Mouse (Mus musculus) adrenal gland, postnatal 25 days (tissue): ENCODE results near the gene Pou2f3. TPM values are rescaled to one million over a fixed set of nuclear protein-coding genes. Genes with fewer than 3 reads are reported as not detected.

ENCODE experiments used
- DNase-seq: peaks from one replicate; pipeline ENCODE4 v3.0.0; 2021; ENCODE audit warnings: mixed read lengths
- total RNA-seq: library from RNA; stranded (reverse); gene quantifications from 2 replicates; pipeline ENCODE4 v1.2.3, GENCODE M21; 2021

Pou2f3 gene
- total RNA-seq, 1 experiment from 2014 or later, result not detected

DNA sequence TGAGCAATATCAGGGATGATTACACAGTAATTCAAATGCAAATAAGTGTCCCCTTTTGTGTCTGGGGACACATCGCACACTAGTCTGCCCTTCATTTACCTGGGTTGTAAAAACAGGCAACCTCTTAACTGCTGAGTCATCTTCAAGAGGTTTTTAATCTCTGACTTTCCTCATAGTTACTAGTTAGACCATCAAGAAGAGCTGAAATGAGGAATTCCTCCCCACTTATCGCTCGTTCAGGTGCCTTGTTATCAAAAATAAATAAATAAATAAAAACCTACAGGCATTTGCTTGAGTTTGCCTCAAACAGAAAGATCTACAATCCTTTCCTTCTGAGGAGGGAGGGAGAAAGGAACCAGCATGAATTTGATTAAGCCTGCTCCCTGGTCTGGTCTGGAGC is 101.4 kb downstream of the Pou2f3 start:
- no peak for DNase-seq

DNA sequence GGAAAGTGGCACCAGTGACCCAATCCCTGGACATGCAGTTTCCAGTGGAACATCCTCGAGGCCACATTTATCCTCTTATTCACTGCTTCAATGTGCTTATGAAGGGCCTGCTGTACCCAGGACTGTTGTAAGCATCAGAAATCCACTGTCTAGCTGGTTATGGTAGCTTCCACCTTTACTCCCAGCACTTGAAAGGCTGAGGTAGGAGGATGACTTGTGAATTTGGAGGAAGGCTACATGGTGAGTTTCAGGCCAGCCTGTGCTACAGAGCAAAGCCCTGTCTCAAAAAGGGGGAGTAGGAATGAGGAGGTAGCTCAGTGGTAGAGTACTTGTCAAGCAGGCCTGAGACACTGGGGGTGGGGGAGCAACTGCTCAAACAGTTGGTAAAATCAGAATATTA is 102.1 kb downstream of the Pou2f3 start:
- DNase-seq, result no peak

DNA sequence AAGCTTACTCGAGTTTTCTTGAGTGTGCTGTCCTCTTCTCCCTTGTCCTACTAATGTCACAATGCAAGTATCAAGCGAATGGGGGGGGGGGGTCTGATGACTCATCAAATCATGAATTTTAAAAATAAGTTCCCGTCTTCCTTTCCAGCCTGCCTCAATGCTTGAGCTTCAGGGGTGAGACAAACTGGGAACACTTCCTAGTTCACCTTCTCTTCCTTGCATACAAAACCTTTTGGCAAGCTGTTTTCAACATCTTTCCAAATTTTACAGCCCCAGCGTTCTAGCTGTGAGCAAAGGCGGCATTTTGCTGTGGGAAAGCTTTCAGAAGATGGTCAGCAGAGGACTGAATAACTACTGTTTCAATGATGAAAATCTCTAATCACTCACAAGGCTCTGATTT is 102.6 kb downstream of the Pou2f3 start:
- DNase-seq, result no peak

- DNase-seq, result peak; percentile 35
These were observed 103.0 kb downstream of the Pou2f3 start, which contains the start of gene Arhgef12 for GRCm38 (mm10) chr9:43107187-43107517. TSS of gene Arhgef12 (minus strand) at chr9:43107239.

DNA sequence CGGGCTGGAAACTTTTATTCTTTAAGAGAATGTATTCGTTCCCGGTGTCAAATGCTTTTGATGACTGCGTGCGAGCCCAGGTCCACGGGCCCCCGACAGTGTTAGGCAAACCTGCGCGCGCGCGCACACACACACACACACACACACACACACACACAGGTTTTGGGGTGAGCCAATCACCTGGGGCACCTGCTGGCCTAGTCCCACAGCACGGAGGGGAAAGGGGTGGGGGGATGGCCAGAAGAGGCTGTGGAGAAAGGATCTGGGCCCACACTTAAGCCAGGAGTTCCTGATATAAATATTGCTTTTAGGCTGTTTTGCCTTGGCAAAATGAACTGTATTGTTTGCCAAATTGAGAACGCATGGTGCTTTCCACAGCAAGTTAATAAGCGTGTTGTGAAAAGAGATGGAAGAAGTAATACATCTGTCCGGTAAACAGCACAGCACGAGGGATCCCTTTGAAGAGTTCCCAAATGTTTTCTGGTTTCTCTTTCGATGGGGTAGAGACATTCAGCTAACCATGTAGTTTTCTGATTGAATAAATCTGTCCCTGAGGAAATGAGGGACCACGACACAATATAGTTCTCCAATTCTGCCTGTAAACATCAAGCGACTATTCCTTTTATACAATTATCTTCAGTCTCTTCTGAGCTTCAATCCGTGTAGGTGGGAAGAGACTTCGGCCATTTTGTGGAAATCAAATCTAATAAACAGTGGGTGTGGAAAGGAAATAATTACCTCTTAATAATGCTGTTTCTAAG is 103.6 kb downstream of the Pou2f3 start:
- DNase-seq, result peak; percentile 37

- DNase-seq, result peak; percentile 95
These were observed 104.4 kb downstream of the Pou2f3 start for GRCm38 (mm10) chr9:43105664-43106361.

DNA sequence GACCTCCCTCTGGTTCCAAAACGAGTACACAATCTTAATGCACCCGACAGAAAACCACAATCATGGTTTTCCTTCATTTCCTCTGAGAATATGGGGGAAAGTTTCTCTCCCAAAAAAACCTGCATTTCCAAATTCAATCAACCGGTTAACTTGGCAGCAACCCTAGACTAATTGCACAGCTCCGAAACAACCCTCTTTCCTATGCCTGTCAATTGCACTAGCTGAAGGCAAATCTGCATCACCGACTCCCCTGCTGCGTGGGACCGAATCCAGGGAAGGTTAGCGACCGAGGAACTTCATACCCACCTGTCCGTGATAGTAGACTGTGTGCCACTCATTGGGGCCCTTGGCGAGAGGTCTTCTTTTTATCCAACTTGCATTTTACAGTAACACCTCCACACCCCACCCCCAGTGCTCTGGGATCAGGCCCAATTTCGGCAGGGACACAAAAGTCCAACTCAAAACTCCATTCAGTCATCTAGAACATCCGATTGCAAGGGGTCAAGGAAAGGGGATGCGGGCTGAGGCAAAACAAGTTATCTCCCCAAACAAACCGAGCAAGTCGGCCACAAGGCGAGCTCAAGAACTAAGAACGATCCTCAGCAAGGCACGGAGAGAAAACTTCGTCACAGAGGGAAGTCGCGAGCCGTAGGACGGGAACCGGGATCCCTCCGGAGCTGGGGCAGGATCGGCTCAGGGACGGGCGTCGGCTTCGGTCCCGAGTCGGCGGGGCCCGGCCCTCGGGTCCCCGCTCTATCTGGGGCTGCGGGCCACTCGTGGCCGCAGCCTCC is 105.1 kb downstream of the Pou2f3 start:
- peak; percentile 31 for DNase-seq

DNA sequence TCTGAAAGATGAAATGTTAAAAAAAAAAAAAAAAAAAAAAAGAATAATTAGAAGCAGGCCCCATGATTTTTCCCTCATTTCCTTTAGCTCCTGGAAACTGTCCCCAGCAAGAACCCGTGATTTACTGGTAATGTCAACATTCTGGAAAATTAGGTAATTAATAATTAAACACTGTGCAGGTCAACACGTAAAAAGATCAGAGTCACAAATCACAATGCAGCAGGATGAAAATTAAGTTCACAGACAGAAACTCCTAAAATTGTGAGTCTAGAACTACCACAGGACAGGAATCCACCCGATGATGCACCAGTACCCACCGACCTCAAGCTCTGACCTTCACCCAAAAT is 105.7 kb downstream of the Pou2f3 start:
- no peak for DNase-seq

DNA sequence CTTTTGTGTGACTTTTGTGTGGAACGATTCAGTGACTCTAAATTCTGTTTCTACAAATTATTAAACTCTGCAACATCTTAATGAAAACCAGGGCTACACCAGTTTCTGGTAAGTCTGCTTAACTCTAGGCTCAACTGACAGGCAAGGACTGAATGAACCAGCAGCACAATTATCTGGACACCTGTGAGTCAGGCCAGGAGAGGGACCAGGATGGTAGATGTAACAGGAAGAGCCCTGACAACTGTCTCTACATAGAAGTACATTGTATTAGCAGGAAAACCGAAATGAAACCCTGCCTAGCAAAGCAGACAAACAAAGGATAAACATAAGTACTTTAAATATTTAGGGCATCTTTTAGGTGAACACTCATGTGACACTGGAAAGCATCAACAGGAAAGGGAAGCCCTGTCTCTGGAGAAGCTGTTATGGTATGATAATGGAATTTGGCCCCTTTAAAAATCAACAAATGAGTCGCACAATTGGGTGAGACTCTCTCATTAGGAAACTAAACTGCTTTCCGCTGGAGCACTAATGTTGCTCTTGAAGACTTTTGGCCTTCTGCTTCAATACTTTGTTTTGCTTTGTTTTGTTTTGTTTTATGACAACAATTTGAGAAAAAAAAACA is 106.4 kb downstream of the Pou2f3 start:
- no peak for DNase-seq

DNA sequence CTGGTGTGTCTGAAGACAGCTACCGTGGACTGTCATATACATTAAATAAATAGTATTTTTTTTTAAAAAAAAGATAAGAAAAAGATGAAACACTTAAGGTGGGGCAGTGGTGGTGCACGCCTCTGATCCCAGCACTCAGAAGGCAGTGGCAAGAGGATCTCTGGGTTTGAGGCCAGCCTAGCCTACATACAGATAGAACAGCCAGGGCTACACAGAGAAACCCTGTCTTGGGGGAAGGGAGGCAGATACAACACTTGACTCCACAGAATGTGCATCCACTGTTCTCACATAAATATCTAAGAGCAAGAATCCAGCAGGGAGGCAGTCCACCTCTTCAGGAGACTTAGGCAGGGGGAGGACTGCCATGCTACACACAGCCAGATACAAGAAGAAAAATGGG is 107.2 kb downstream of the Pou2f3 start:
- no peak for DNase-seq

DNA sequence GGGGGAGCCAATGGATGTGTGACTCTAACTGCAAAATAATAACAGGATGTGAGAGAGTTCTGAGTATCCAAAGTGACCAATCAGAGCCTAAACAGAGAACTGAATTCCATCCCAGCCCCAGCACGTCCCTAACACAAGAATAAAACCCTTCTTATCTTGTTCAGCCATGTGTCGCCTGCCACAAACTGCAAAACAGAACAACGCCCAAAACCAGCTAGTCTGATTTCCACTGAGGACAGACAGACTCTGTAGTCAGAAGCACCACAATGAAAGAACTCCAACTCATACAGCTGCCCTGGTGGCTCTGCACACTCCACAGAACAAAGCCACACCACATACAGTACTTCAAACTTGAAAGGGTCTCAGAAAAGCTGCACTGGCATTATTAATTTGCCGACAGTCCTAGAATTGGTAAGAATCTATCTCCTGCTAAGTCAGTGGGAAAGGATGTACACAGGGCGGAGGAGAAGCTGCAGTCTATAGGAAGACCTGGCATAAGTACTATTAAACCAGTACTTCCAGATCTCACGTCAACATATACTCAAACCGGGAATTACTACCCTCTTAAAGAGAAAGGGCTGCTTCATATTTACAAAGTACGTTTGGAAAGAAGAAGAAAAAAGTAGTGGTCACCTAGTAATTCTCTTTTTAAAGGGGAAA is 108.1 kb downstream of the Pou2f3 start:
- DNase-seq, result no peak

- no peak for DNase-seq
These were observed 111.2 kb downstream of the Pou2f3 start for GRCm38 (mm10) chr9:43098922-43099321.

DNA sequence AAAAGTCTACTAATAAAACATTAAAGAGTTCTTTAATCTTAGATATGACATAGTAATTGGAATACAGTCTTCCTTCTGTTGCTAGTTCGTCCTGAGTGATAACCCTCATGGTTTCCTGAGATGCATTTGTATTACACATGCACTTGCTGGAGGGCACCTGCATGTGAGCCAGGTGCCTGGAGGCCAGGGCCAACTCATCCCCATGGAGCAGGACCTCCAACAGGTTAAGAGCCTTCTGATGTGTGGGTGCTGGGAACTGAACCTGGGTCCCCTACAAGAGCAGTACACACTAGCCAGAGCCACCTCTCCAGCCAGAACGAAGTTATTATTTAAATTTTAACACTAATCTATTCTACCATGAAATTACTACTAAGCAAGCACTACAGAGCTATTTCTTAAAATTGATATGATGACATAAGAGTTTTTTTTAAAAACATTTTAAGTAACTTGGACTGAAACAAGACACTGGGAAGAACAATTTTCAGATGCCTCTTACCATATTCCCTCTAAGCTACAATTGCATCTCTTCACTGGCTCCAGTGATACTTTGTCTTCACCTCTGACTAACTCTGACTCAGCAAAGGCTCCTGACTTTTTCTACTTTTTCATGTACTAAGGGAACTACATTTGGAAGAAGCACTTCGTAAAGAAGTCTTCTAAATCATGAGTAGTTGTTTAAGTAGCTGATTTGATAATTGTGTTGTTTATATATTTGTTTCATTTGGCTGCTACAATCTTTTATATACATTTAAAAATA is 112.2 kb downstream of the Pou2f3 start:
- DNase-seq, result no peak

DNA sequence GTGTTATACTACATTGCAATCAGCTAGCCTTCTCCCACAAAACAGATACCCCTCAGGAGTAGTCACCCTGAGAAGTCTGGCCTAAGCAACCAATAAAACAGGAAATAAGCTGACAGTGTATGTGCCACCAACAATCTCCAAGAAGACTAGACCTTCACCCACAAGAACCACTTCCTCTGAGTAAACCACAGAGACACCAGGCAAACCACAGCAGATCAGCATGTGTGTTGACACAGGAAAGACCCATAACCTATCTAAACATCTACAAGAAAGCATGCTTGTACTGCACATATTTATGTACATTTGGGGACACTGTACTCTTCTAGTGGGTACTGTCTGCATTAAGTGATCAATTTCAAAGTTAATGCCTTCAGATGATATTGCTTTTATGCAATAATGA is 113.8 kb downstream of the Pou2f3 start:
- DNase-seq, result no peak

GRCm38 (mm10) chr9:43094828-43095227 is 115.3 kb downstream of the Pou2f3 start:
- DNase-seq, result no peak

- no peak for DNase-seq
These were observed 116.4 kb downstream of the Pou2f3 start for GRCm38 (mm10) chr9:43093803-43094202.

GRCm38 (mm10) chr9:43085686-43086285 is 124.4 kb downstream of the Pou2f3 start:
- no peak for DNase-seq

GRCm38 (mm10) chr9:43084496-43085362 is 125.4 kb downstream of the Pou2f3 start:
- no peak for DNase-seq

DNA sequence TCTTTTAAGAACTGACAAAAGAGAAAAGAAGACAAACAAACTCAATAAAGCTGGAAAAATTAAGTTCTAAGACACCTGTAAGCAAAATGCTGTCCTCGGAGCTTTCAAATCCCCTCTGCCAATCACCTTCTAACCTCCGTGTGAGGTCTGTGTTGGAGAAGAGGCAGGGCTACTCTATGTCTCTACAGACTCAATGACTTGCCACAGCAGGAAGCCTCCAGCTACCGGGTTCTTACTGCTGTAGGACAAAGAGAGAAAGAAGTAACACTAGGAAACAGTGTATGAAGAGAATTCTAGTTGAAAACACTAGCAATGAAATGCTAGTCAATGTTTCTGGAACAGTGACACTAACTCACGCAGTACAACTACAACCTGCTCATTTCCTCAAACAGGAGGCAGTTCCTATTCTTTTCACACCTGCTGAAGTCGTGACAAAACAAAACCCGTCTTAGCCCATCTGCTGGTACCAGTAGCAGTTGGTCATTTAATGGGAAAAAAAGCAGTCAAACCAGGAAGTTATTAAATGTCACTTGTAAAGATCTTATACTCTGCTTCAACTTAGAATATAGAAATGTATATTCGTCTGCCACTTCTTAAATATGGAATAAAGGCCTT is 126.6 kb downstream of the Pou2f3 start:
- DNase-seq, result no peak

DNA sequence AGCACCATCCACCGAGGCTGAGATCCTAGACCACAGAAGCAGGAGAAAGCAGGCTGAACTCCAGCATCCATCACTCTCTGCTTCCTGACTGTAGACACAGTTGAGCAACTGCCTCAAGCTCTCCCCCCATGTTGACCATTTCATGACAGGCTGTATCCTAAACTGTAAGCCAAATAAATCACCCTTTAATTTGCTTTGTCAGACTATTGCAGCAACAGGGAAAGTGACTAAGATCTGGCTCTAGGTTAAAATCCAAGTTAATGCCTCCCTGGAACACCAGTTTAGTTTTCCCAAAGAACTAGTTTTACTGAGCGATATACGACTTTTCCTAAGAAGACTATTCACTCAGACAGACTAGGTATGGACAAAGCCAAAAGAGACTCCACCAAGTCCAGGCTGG is 131.5 kb downstream of the Pou2f3 start:
- no peak for DNase-seq
